Mouse (Mus musculus) CH12.LX (cell line): ENCODE measurements at regions not wholly inside any gene's neighbourhood (a gene's known extent, or its start where the extent isn't known, plus 50 kb on each side); places are given as distances from the start of the nearest gene placed in this dataset.
"Not testable (repeated sequence)": the region's sequence is repeated elsewhere in the genome, so short reads cannot be mapped to it uniquely, and the experiment has no call there.

ENCODE experiments used
- DNase-seq: peaks from one replicate; pipeline ENCODE4 v3.0.0-alpha.2; 2013; ENCODE audit errors: extremely low read depth
- H3K27ac ChIP-seq: 2 replicates; pipeline ENCODE4 v1.5.1; 2012; ENCODE audit warnings: low read depth, mild to moderate bottlenecking, control low read depth, moderate library complexity; ENCODE audit not compliant: insufficient read depth
- H3K27me3 ChIP-seq: replicated peaks from 2 replicates; pipeline ENCODE3; 2012; ENCODE audit warnings: inconsistent platforms
- H3K36me3 ChIP-seq, 2 experiments: replicated peaks in 1 of 2; 2 replicates each; pipeline versions ENCODE3 to v1.6.1; 2012; ENCODE audit warnings: inconsistent platforms in 1 of 2, low read length in 1 of 2, mild to moderate bottlenecking in 1 of 2, mixed read lengths in 1 of 2, moderate library complexity in 1 of 2; ENCODE audit not compliant: control insufficient read depth in 1 of 2, insufficient read depth in 1 of 2
- H3K4me1 ChIP-seq, 2 experiments: 2 replicates each; pipeline ENCODE4 v1.6.1; 2012; ENCODE audit warnings: inconsistent platforms in 1 of 2, moderate library complexity in 1 of 2; ENCODE audit not compliant: insufficient read depth in 2 of 2, control insufficient read depth in 1 of 2
- H3K4me2 ChIP-seq: 2 replicates; pipeline ENCODE4 v1.6.1; 2012; ENCODE audit warnings: low read depth, mild to moderate bottlenecking, control low read depth; ENCODE audit not compliant: poor library complexity, insufficient read depth, severe bottlenecking
- H3K4me3 ChIP-seq, 3 experiments: fragments of 150-350 bp in 1 of 3; sonication (generic) in 1 of 3; replicated peaks in 1 of 3; 2 replicates each; pipeline versions ENCODE3 to v1.5.1; 2011 to 2012; ENCODE audit warnings: low read depth in 2 of 3, low read length in 2 of 3, mild to moderate bottlenecking in 2 of 3, moderate library complexity in 2 of 3, control low read depth in 1 of 3, improper control_type of control experiment in 1 of 3, inconsistent platforms in 1 of 3, mixed read lengths in 1 of 3; ENCODE audit not compliant: poor library complexity in 1 of 3
- H3K79me2 ChIP-seq: replicated peaks from 2 replicates; pipeline ENCODE4 v1.6.1; 2012; ENCODE audit warnings: mild to moderate bottlenecking, moderate library complexity; ENCODE audit not compliant: control insufficient read depth, poor library complexity, insufficient read depth, severe bottlenecking; ENCODE audit errors: extremely low read depth
- H3K9ac ChIP-seq: 2 replicates; pipeline ENCODE4 v1.6.1; 2012; ENCODE audit warnings: low read depth, mild to moderate bottlenecking, control low read depth, moderate library complexity; ENCODE audit not compliant: insufficient read depth
- H3K9me3 ChIP-seq: replicated peaks from 2 replicates; pipeline ENCODE3; 2012; ENCODE audit warnings: low read length, inconsistent platforms, mixed read lengths
- CHD1 ChIP-seq: IDR thresholded peaks from 2 replicates; pipeline ENCODE4 v1.6.1; 2012; ENCODE audit warnings: low read depth, low read length, improper control_type of control experiment, inconsistent platforms
- CHD2 ChIP-seq: IDR thresholded peaks from 2 replicates; pipeline ENCODE4 v1.6.1; 2011; ENCODE audit warnings: low read length, improper control_type of control experiment
- CTCF ChIP-seq, 2 experiments: IDR thresholded peaks in 1 of 2; conservative IDR thresholded peaks in 1 of 2; 2 replicates each; pipeline ENCODE4 v1.5.1; 2011 to 2012; ENCODE audit warnings: low read depth in 2 of 2, low read length in 2 of 2, improper control_type of control experiment in 1 of 2, inconsistent platforms in 1 of 2, mild to moderate bottlenecking in 1 of 2, moderate library complexity in 1 of 2
- E2F4 ChIP-seq: IDR thresholded peaks from 2 replicates; pipeline ENCODE4 v1.6.1; 2011; ENCODE audit warnings: low read depth, low read length, improper control_type of control experiment; ENCODE audit not compliant: insufficient replicate concordance
- ELF1 ChIP-seq: IDR thresholded peaks from 2 replicates; pipeline ENCODE4 v1.6.1; 2014; ENCODE audit warnings: low read depth, mild to moderate bottlenecking, inconsistent platforms, low read length, improper control_type of control experiment
- ETS1 ChIP-seq: conservative IDR thresholded peaks from 2 replicates; pipeline ENCODE4 v1.6.1; 2012; ENCODE audit warnings: low read depth, mild to moderate bottlenecking, inconsistent platforms, low read length, improper control_type of control experiment, moderate library complexity
- HCFC1 ChIP-seq: IDR thresholded peaks from 2 replicates; pipeline ENCODE4 v1.6.1; 2012; ENCODE audit warnings: low read depth, mild to moderate bottlenecking, inconsistent platforms, low read length, improper control_type of control experiment
- IRF4 ChIP-seq: IDR thresholded peaks from 2 replicates; pipeline ENCODE4 v1.6.1; 2014; ENCODE audit warnings: low read depth, mild to moderate bottlenecking, inconsistent platforms, low read length, improper control_type of control experiment
- JUND ChIP-seq: conservative IDR thresholded peaks from 2 replicates; pipeline ENCODE4 v1.6.1; 2011; ENCODE audit warnings: low read depth, low read length, improper control_type of control experiment
- KAT2A ChIP-seq: IDR thresholded peaks from 2 replicates; pipeline ENCODE4 v1.6.1; 2012; ENCODE audit warnings: low read length, improper control_type of control experiment, inconsistent platforms; ENCODE audit not compliant: insufficient replicate concordance
- MEF2A ChIP-seq: IDR thresholded peaks from 2 replicates; pipeline ENCODE4 v1.6.1; 2014; ENCODE audit warnings: low read depth, mild to moderate bottlenecking, inconsistent platforms, low read length, improper control_type of control experiment, borderline replicate concordance
- MXI1 ChIP-seq: IDR thresholded peaks from 2 replicates; pipeline ENCODE4 v1.6.1; 2011; ENCODE audit warnings: mild to moderate bottlenecking, low read depth, low read length, improper control_type of control experiment
- RCOR1 ChIP-seq: conservative IDR thresholded peaks from 2 replicates; pipeline ENCODE4 v1.6.1; 2012; ENCODE audit warnings: low read depth, mild to moderate bottlenecking, inconsistent platforms, low read length, improper control_type of control experiment
- TBP ChIP-seq: conservative IDR thresholded peaks from 2 replicates; pipeline ENCODE4 v1.6.1; 2011; ENCODE audit warnings: low read depth, low read length, improper control_type of control experiment
- TCF12 ChIP-seq: IDR thresholded peaks from 2 replicates; pipeline ENCODE4 v1.6.1; 2014; ENCODE audit warnings: low read depth, mild to moderate bottlenecking, inconsistent platforms, low read length, improper control_type of control experiment
- USF1 ChIP-seq: IDR thresholded peaks from 2 replicates; pipeline ENCODE4 v1.6.1; 2014; ENCODE audit warnings: low read depth, mild to moderate bottlenecking, inconsistent platforms, low read length, improper control_type of control experiment
- ZC3H11A ChIP-seq: IDR thresholded peaks from 2 replicates; pipeline ENCODE4 v1.6.1; 2012; ENCODE audit warnings: low read depth, mild to moderate bottlenecking, inconsistent platforms, low read length, improper control_type of control experiment
- ZMIZ1 ChIP-seq: IDR thresholded peaks from 2 replicates; pipeline ENCODE4 v1.6.1; 2012; ENCODE audit warnings: low read depth, mild to moderate bottlenecking, inconsistent platforms, low read length, improper control_type of control experiment
- ZNF384 ChIP-seq: IDR thresholded peaks from 2 replicates; pipeline ENCODE4 v1.6.1; 2012; ENCODE audit warnings: low read depth, low read length, improper control_type of control experiment, inconsistent platforms
- dilution Hi-C: fragments of 300-500 bp; cut with MboI; formaldehyde crosslinking; loops from 2 replicates; pipeline ENCODE4 v1.14.3; 2020; ENCODE audit warnings: low sequenced_read_pairs; ENCODE audit not compliant: extremely low pct_unique_long_range_greater_than_20kb, extremely low pct_ligation_motif_present
- in situ Hi-C: fragments of 300-500 bp; cut with MboI; formaldehyde crosslinking; loops from 3 replicates; pipeline ENCODE4 v1.14.3; 2019; ENCODE audit warnings: low sequenced_read_pairs, low pct_ligation_motif_present, low pct_unique_long_range_greater_than_20kb, mixed read lengths

DNA sequence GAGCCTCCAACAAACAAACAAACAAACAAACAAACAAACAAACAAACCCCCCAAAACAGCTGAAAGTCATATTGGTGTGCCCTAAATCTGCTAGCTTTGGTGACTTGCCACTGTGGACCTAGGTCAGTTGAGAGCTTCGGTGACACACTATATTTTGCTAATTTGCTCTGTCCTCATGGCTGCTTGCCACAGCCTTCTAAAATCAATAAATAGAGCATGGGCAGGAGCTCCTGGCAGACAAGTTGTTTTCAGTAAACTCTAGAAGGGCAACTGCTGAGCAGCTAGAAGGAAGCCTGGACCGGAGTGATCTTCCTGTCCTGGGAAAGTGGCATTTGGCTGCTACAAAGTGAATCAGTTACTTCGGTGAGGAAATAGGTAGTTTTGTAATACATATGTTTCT is 119.7 kb upstream of the Fbxl4 start:
- Histone ChIP-seq H3K4me1 (no peaks in the 10 kb centered on the region), H3K9ac (no peak overlapping the region), H3K9me3 (peaks cover 5% of the 10 kb centered on the region), H3K79me2 (no peaks in the 10 kb centered on the region), H3K4me3 (no peak overlapping the region), H3K4me2 (no peak overlapping the region), H3K36me3 (no peaks in the 10 kb centered on the region), H3K27me3 (no peaks in the 10 kb centered on the region), H3K27ac (no peak overlapping the region)
- no peak for DNase-seq
- in situ Hi-C loops (no loop called here), dilution Hi-C loops (no loop called here)
- no peak for TF ChIP-seq JUND
- TF ChIP-seq IRF4: no peak
- no peak for TF ChIP-seq RCOR1
- TF ChIP-seq ZNF384: no peak
- no peak for TF ChIP-seq KAT2A
- no peak for TF ChIP-seq HCFC1
- no peak for TF ChIP-seq ZC3H11A
- no peak for TF ChIP-seq MEF2A
- TF ChIP-seq TBP: no peak
- no peak for TF ChIP-seq CTCF (conservative IDR thresholded peaks at IDR 0.05 in 1 of 2, IDR thresholded peaks at IDR 0.05 in 1 of 2; ENCODE audit: low read depth in 2 of 2, low read length in 2 of 2)
- TF ChIP-seq CHD2: no peak
- no peak for TF ChIP-seq ELF1
- no peak for TF ChIP-seq USF1
- TF ChIP-seq MXI1: no peak
- TF ChIP-seq CHD1: no peak
- no peak for TF ChIP-seq ZMIZ1
- no peak for TF ChIP-seq TCF12
- no peak for TF ChIP-seq E2F4
- TF ChIP-seq ETS1: no peak

DNA sequence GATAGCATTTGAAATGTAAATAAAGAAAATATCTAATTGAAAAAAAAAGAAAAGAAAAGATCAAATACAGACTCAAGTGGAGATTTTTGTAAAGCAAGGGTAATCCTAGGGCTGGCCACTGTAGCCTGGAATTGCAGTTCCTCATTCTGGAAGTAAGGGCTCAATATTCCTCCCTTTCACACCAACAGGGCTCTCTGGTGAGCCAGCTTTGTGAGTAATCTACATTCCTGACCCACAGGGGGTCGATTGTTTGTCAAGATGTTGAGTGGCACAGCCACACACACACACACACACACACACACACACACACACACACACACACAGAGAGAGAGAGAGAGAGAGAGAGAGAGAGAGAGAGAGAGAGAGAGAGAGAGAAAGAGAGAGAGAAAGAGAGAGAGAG is 107.1 kb upstream of the Fbxl4 start:
- H3K36me3 ChIP-seq, H3K9ac ChIP-seq, H3K27ac ChIP-seq, H3K4me1 ChIP-seq, H3K4me2 ChIP-seq, H3K9me3 ChIP-seq, H3K27me3 ChIP-seq, H3K79me2 ChIP-seq, DNase-seq, dilution Hi-C loops, in situ Hi-C loops, H3K4me3 ChIP-seq: not testable (repeated sequence)
